21 mouse cellular contexts compared by ENCODE assay signal in genomic region chr19:44276861-44277260, GRCm38 (mm10). TPM values are rescaled to one million over a fixed set of nuclear protein-coding genes. Genes with fewer than 3 reads are reported as not detected.
DNase-seq lines count a peak whose midpoint lies in the region; ATAC-seq and TF ChIP-seq lines count a peak whose summit lies in the region.
"Had no signal": no experiment of that assay in that cellular context is flagged by ENCODE, and none has a peak within 500 bp of the region (broad histone marks: within the 10 kb centered on the region; RNA-seq: fewer than 3 reads in every experiment).

No protein-coding gene starts in this region.

- H3K36me3 ChIP-seq in forebrain, postnatal 0 days (ENCODE audit: insufficient read depth) = no peaks in the 10 kb centered on the region
- H3K36me3 ChIP-seq in forebrain, embryonic 14.5 days (ENCODE audit: control insufficient read depth, insufficient read depth, low read length) = no peaks in the 10 kb centered on the region
- no peaks in the 10 kb centered on the region for H3K36me3 ChIP-seq in limb, embryonic 15.5 days
- H3K36me3 ChIP-seq in limb, embryonic 10.5 days = no peaks in the 10 kb centered on the region
- H3K36me3 ChIP-seq: embryonic facial prominence, embryonic 10.5 days; embryonic facial prominence, embryonic 12.5 days; forebrain, embryonic 10.5 days; forebrain, embryonic 12.5 days; forebrain, embryonic 15.5 days had no signal

- no peak overlapping the region for H3K27ac ChIP-seq in forebrain, postnatal 0 days (ENCODE audit: low read depth, low read length)
- no peak overlapping the region for H3K27ac ChIP-seq in forebrain, embryonic 14.5 days (ENCODE audit: low read depth, low read length)
- H3K27ac ChIP-seq in limb, embryonic 15.5 days = peak overlapping the region; percentile 38; the same call in 1 of the 2 replicates
- no peak overlapping the region for H3K27ac ChIP-seq in limb, embryonic 10.5 days
- H3K27ac ChIP-seq: embryonic facial prominence, embryonic 10.5 days; embryonic facial prominence, embryonic 12.5 days; forebrain, embryonic 12.5 days; forebrain, embryonic 15.5 days had no signal

- H3K4me1 ChIP-seq in forebrain, postnatal 0 days (ENCODE audit: insufficient read depth) = no peaks in the 10 kb centered on the region
- peaks cover 7% of the 10 kb centered on the region; the same call in 1 of the 2 replicates for H3K4me1 ChIP-seq in forebrain, embryonic 14.5 days (ENCODE audit: control insufficient read depth, insufficient read depth, low read length)
- peaks cover 30% of the 10 kb centered on the region for H3K4me1 ChIP-seq in limb, embryonic 15.5 days
- H3K4me1 ChIP-seq in limb, embryonic 10.5 days = peaks cover 18% of the 10 kb centered on the region

- no peaks in the 10 kb centered on the region for H3K27me3 ChIP-seq in forebrain, postnatal 0 days (ENCODE audit: insufficient read depth, low read length)
- H3K27me3 ChIP-seq in forebrain, embryonic 14.5 days (replicated peaks; ENCODE audit: control insufficient read depth, insufficient read depth, low read length) = no peaks in the 10 kb centered on the region
- H3K27me3 ChIP-seq in limb, embryonic 15.5 days = no peaks in the 10 kb centered on the region
- H3K27me3 ChIP-seq in limb, embryonic 10.5 days (ENCODE audit: low read depth, poor library complexity, severe bottlenecking) = no peaks in the 10 kb centered on the region
- H3K27me3 ChIP-seq: embryonic facial prominence, embryonic 12.5 days; forebrain, embryonic 12.5 days; forebrain, embryonic 15.5 days; Patski had no signal

- H3K9me3 ChIP-seq in forebrain, postnatal 0 days (ENCODE audit: low read length) = no peaks in the 10 kb centered on the region
- H3K9me3 ChIP-seq in forebrain, embryonic 14.5 days (replicated peaks; ENCODE audit: control insufficient read depth, low read length) = no peaks in the 10 kb centered on the region
- H3K9me3 ChIP-seq in limb, embryonic 15.5 days = no peaks in the 10 kb centered on the region
- H3K9me3 ChIP-seq in limb, embryonic 10.5 days (replicated peaks) = no peaks in the 10 kb centered on the region
- H3K9me3 ChIP-seq: embryonic facial prominence, embryonic 10.5 days; embryonic facial prominence, embryonic 12.5 days; forebrain, embryonic 10.5 days; forebrain, embryonic 12.5 days; forebrain, embryonic 15.5 days had no signal

- peak; percentile 27 for DNase-seq in forebrain, postnatal 0 days
- DNase-seq in forebrain, embryonic 14.5 days (ENCODE audit: low spot score) = no peak
- no peak for DNase-seq in limb, embryonic 10.5 days (ENCODE audit: low spot score)
- DNase-seq in adipocyte (ENCODE audit: low spot score) = peak; percentile 46
- peak; percentile 64 for DNase-seq in brain, adult 2 months (ENCODE audit: low read depth, low spot score)
- DNase-seq: adrenal gland, adult 2 months; adrenal gland, postnatal 10 days; adrenal gland, postnatal 25 days; cerebellum, adult 11 months; cerebellum, adult 18-20 months; cerebellum, adult 8-10 months; cerebellum, adult 9-11 months had no signal

- no peak overlapping the region for H3K4me3 ChIP-seq in forebrain, postnatal 0 days (ENCODE audit: low read depth, low read length)
- no peak overlapping the region for H3K4me3 ChIP-seq in forebrain, embryonic 14.5 days (ENCODE audit: low read depth, low read length)
- H3K4me3 ChIP-seq in limb, embryonic 15.5 days = no peak overlapping the region
- no peak overlapping the region for H3K4me3 ChIP-seq in limb, embryonic 10.5 days
- H3K4me3 ChIP-seq: embryonic facial prominence, embryonic 10.5 days; embryonic facial prominence, embryonic 12.5 days; forebrain, embryonic 10.5 days; forebrain, embryonic 12.5 days; forebrain, embryonic 15.5 days had no signal

- no peak overlapping the region for H3K9ac ChIP-seq in forebrain, postnatal 0 days
- no peak overlapping the region for H3K9ac ChIP-seq in forebrain, embryonic 14.5 days (ENCODE audit: low read length)
- H3K9ac ChIP-seq in limb, embryonic 15.5 days = no peak overlapping the region
- H3K9ac ChIP-seq: embryonic facial prominence, embryonic 12.5 days; forebrain, embryonic 12.5 days; forebrain, embryonic 15.5 days had no signal

- no peak overlapping the region for H3K4me2 ChIP-seq in forebrain, postnatal 0 days (ENCODE audit: low read depth)
- no peak overlapping the region for H3K4me2 ChIP-seq in forebrain, embryonic 14.5 days (ENCODE audit: low read length)
- H3K4me2 ChIP-seq in limb, embryonic 15.5 days = no peak overlapping the region
- H3K4me2 ChIP-seq: embryonic facial prominence, embryonic 12.5 days; forebrain, embryonic 12.5 days; forebrain, embryonic 15.5 days had no signal

- 48% methylated on average over 5 of the region's 5 CpGs for WGBS in forebrain, postnatal 0 days
- 70% methylated on average over 5 of the region's 5 CpGs for WGBS in forebrain, embryonic 14.5 days
- WGBS in limb, embryonic 15.5 days = 73% methylated on average over 5 of the region's 5 CpGs
- 92% methylated on average over 5 of the region's 5 CpGs for WGBS in limb, embryonic 10.5 days

- no peak for ATAC-seq in forebrain, postnatal 0 days
- ATAC-seq in forebrain, embryonic 14.5 days = no peak
- no peak for ATAC-seq in limb, embryonic 15.5 days (ENCODE audit: insufficient number of reproducible peaks, low FRiP score, low TSS enrichment, low read depth)
- no peak for ATAC-seq in erythroid progenitor cell, adult 5-6 weeks (replicated peaks; ENCODE audit: low FRiP score, poor library complexity, severe bottlenecking)
- ATAC-seq: activated CD4-positive, CD25-positive, alpha-beta regulatory T cell, adult 4 months; forebrain, embryonic 15.5 days; Patski had no signal

- no peak for TF ChIP-seq CTCF in forebrain, postnatal 0 days (IDR thresholded peaks at IDR 0.05; ENCODE audit: low read depth)

RNA-seq across cellular contexts. Expression of gene Scd2, which starts 16.6 kb away (rescaled TPM):
- total RNA-seq in forebrain, postnatal 0 days (2014; rRNA removed) = 540 and 696 TPM in 2 replicates
- polyA plus RNA-seq in forebrain, postnatal 0 days (2015; fragmentation: Nextera tagmentation; extraction: Ambion mirVana) = 162 and 210 TPM in 2 replicates
- polyA plus RNA-seq in forebrain, embryonic 14.5 days (2014; fragmentation: Nextera tagmentation; extraction: Ambion mirVana) = 220 and 266 TPM in 2 replicates
- polyA plus RNA-seq in limb, embryonic 15.5 days (2015; fragmentation: Nextera tagmentation; extraction: Ambion mirVana) = 200 and 221 TPM in 2 replicates
- polyA plus RNA-seq in limb, embryonic 10.5 days (2016; fragmentation: Nextera tagmentation; extraction: Ambion mirVana) = 324 and 335 TPM in 2 replicates
- total RNA-seq in erythroid progenitor cell, adult 5-6 weeks (2015; ENCODE audit: low replicate concordance) = 13.7 and 18.9 TPM in 2 replicates
- total RNA-seq in erythroid progenitor cell, adult 5-6 weeks (2017; ENCODE audit: low replicate concordance) = 9.4 and 13.2 TPM in 2 replicates

RNA-seq across cellular contexts. Expression of gene Scd4, which starts 56.0 kb away (rescaled TPM):
- total RNA-seq in forebrain, postnatal 0 days (2014; rRNA removed) = 0.23 and 0.43 TPM in 2 replicates
- 0.11 and 0.25 TPM in 2 replicates for polyA plus RNA-seq in forebrain, postnatal 0 days (2015; fragmentation: Nextera tagmentation; extraction: Ambion mirVana)
- polyA plus RNA-seq in forebrain, embryonic 14.5 days (2014; fragmentation: Nextera tagmentation; extraction: Ambion mirVana) = 0.10 and 0.42 TPM in 2 replicates
- polyA plus RNA-seq in limb, embryonic 15.5 days (2015; fragmentation: Nextera tagmentation; extraction: Ambion mirVana) = 0.20 and 0.41 TPM in 2 replicates
- polyA plus RNA-seq in limb, embryonic 10.5 days (2016; fragmentation: Nextera tagmentation; extraction: Ambion mirVana) = 0.08 and 0.11 TPM in 2 replicates
- not detected in 2 replicates for total RNA-seq in erythroid progenitor cell, adult 5-6 weeks (2015; ENCODE audit: low replicate concordance)
- 2.1 TPM in 1 of 2 replicates, not detected in the other for total RNA-seq in erythroid progenitor cell, adult 5-6 weeks (2017; ENCODE audit: low replicate concordance)

Comparison
In these comparisons a context has a peak if more than half of its experiments do, and no peak if none do; other contexts are left out.
1. DNase-seq: peak in forebrain, postnatal 0 days (single experiment), adipocyte (single experiment) and brain, adult 2 months (single experiment); none in forebrain, embryonic 14.5 days (single experiment) and limb, embryonic 10.5 days (single experiment).